Mouse (Mus musculus) kidney, postnatal 0 days (tissue): Measurements from ENCODE around the gene Ntrk2. TPM values are rescaled to one million over a fixed set of nuclear protein-coding genes. Genes with fewer than 3 reads are reported as not detected.

Experiments
- ATAC-seq: fragments of 200-750 bp; cut with Nextera tagmentation; replicated peaks from 2 replicates; pipeline ENCODE4 v1.8.0; 2017; ENCODE audit warnings: low read depth, moderate number of reproducible peaks, moderate TSS enrichment, moderate library complexity; ENCODE audit not compliant: low FRiP score
- DNase-seq: peaks from one replicate; pipeline ENCODE4 v3.0.0-alpha.2; 2016; ENCODE audit warnings: low spot score
- H3K27ac ChIP-seq: fragments of 300-500 bp; sonication (generic); 2 replicates; pipeline ENCODE4 v1.5.1; 2014; ENCODE audit warnings: mild to moderate bottlenecking
- H3K27me3 ChIP-seq: fragments of 300-500 bp; sonication (generic); 2 replicates; pipeline ENCODE4 v1.6.1; 2014; ENCODE audit warnings: low read length, mixed read lengths; ENCODE audit not compliant: insufficient read depth
- H3K36me3 ChIP-seq: fragments of 300-500 bp; sonication (generic); 2 replicates; pipeline ENCODE4 v1.6.1; 2014; ENCODE audit warnings: low read length, mixed read lengths; ENCODE audit not compliant: insufficient read depth
- H3K4me1 ChIP-seq: fragments of 300-500 bp; sonication (generic); replicated peaks from 2 replicates; pipeline ENCODE4 v1.6.1; 2014; ENCODE audit warnings: antibody characterized with exemption, low read length, mixed read lengths; ENCODE audit not compliant: insufficient read depth
- H3K4me2 ChIP-seq: fragments of 300-500 bp; sonication (generic); 2 replicates; pipeline ENCODE4 v1.6.1; 2014; ENCODE audit warnings: mild to moderate bottlenecking, low read length, moderate library complexity, mixed read lengths
- H3K4me3 ChIP-seq: fragments of 300-500 bp; sonication (generic); replicated peaks from 2 replicates; pipeline ENCODE4 v1.5.1; 2014; ENCODE audit warnings: low read depth, low read length
- H3K9ac ChIP-seq: fragments of 300-500 bp; sonication (generic); 2 replicates; pipeline ENCODE4 v1.6.1; 2014; ENCODE audit warnings: low read depth, low read length
- H3K9me3 ChIP-seq: fragments of 300-500 bp; sonication (generic); replicated peaks from 2 replicates; pipeline ENCODE4 v1.6.1; 2016; ENCODE audit warnings: low read length, inconsistent platforms, mixed read lengths
- CTCF ChIP-seq: IDR thresholded peaks from 2 replicates; pipeline ENCODE4 v1.5.1; 2016; ENCODE audit warnings: antibody characterized with exemption, low read depth, mild to moderate bottlenecking, moderate library complexity
- WGBS: fragments of 180-500 bp; shearing (Covaris S2); extraction: QIAGEN DNeasy Blood & Tissue Kit; methylation state at CpG from one replicate; pipeline ENCODE4 v1.1.7; 2014; 5-methylcytosine and 5-hydroxymethylcytosine counted together
- polyA plus RNA-seq: library from polyadenylated mRNA; unstranded; fragments of >200 nt; fragmentation: Nextera tagmentation; extraction: Ambion mirVana; gene quantifications from 2 replicates; pipeline ENCODE4 v1.2.1, GENCODE M21; 2015

Gene Ntrk2
- polyA plus RNA-seq, 1 experiment from 2014 or later = 6.0 TPM

DNA sequence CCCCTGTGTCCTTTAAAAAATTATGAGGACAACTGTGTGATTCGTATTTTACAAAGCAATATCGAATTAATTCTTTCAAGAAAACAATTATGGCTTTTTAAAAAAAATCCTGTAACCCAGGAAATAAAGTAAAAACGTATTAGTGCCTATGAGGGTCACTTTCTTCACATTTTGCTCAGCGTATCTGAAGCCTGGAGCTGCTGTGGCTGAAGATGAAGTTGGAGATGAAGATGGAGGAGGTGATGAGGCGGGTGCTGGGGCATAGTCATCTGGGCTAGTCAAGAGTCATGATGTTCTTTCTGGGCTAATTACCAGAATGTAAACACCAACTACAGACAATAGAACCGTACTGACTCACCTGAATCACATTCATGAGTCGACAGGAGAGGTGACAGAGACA lies 15.6 kb upstream of the Ntrk2 start:
- no peak for TF ChIP-seq CTCF
- DNase-seq = no peak

GRCm38 (mm10) chr13:58797386-58797785 lies 9.0 kb upstream of the Ntrk2 start:
- Histone ChIP-seq H3K27me3 (no peaks in the 10 kb centered on the region), H3K4me3 (no peak overlapping the region), H3K27ac (no peak overlapping the region), H3K9ac (no peak overlapping the region), H3K36me3 (no peaks in the 10 kb centered on the region), H3K4me1 (no peaks in the 10 kb centered on the region), H3K4me2 (no peak overlapping the region), H3K9me3 (no peaks in the 10 kb centered on the region)
- WGBS = 93% methylated on average over 7 of the region's 7 CpGs
- no peak for ATAC-seq
- TF ChIP-seq CTCF = no peak
- no peak for DNase-seq

More for the DNA sequence above, 15.6 kb upstream of the Ntrk2 start:
- WGBS = 87% methylated on average over 7 of the region's 7 CpGs
- Histone ChIP-seq H3K27ac (no peak overlapping the region), H3K4me3 (no peak overlapping the region), H3K9ac (no peak overlapping the region), H3K36me3 (no peaks in the 10 kb centered on the region), H3K4me1 (no peaks in the 10 kb centered on the region), H3K9me3 (no peaks in the 10 kb centered on the region), H3K4me2 (no peak overlapping the region), H3K27me3 (no peaks in the 10 kb centered on the region)
- no peak for ATAC-seq

DNA sequence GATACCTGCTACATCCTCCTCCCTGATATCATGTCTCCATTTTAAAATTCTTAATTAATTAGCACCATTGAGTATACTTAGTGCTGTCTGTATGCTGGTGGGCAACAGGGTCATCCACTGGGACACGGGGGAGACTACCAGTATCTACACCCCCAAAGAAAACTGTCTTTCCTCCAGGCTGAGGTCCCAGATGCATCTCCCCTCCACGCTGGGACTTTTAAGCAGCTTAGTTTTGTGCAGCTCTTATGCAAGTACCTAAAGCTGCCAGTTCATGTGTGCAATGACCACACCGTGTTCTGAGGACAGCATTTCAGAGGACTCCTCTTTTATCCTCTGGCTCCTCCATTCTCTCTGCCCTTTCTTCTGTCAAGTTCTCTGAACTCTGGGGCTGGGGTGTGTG lies 5.1 kb upstream of the Ntrk2 start:
- Histone ChIP-seq H3K36me3 (no peaks in the 10 kb centered on the region), H3K4me2 (no peak overlapping the region), H3K4me1 (no peaks in the 10 kb centered on the region), H3K4me3 (no peak overlapping the region), H3K27me3 (peaks cover 6% of the 10 kb centered on the region; the same call in 1 of the 2 replicates), H3K9ac (no peak overlapping the region), H3K9me3 (no peaks in the 10 kb centered on the region), H3K27ac (no peak overlapping the region)
- TF ChIP-seq CTCF = no peak
- WGBS = 78% methylated on average over 3 of the region's 3 CpGs
- no peak for DNase-seq
- ATAC-seq = no peak

- Histone ChIP-seq H3K4me3 (no peak overlapping the region), H3K9ac (no peak overlapping the region), H3K27ac (no peak overlapping the region), H3K36me3 (no peaks in the 10 kb centered on the region), H3K4me1 (peaks cover 5% of the 10 kb centered on the region; the same call in 1 of the 2 replicates), H3K9me3 (no peaks in the 10 kb centered on the region), H3K4me2 (no peak overlapping the region), H3K27me3 (peaks cover 26% of the 10 kb centered on the region)
- ATAC-seq (no peak), DNase-seq (no peak)
- TF ChIP-seq CTCF = peak; percentile 22; the same call in 1 of the 2 replicates
- WGBS = 5% methylated on average over 1 of the region's 1 CpGs
Measured at GRCm38 (mm10) chr13:58803882-58804281, 2.5 kb upstream of the Ntrk2 start.

DNA sequence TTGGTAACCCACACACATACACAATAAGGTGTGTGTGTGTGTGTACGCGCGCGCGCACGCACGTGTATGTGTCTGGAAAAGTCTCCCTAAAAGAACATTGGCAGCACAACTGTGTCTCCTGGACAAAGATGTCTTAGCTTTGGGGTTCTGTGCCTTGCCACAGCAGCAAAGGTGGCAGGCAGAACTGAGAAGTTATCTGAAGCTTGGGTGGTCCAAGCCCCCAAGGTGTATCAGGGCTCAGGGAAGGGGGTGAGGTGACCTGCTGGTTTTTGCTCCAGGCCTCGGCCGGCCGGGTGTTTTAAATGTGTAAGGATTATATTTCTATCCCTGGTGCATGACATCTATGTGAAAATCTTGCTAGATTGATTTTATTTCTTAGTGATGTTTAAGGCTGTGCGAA lies 536 bp upstream of the Ntrk2 start:
- H3K9me3 ChIP-seq = no peaks in the 10 kb centered on the region
- no peak overlapping the region for H3K9ac ChIP-seq
- H3K27me3 ChIP-seq = peaks cover 37% of the 10 kb centered on the region
- TF ChIP-seq CTCF = no peak
- H3K27ac ChIP-seq = no peak overlapping the region
- no peaks in the 10 kb centered on the region for H3K36me3 ChIP-seq
- DNase-seq (no peak), ATAC-seq (no peak)
- WGBS = 84% methylated on average over 11 of the region's 11 CpGs
- H3K4me2 ChIP-seq = no peak overlapping the region
- H3K4me3 ChIP-seq = no peak overlapping the region
- H3K4me1 ChIP-seq = peaks cover 5% of the 10 kb centered on the region; the same call in 1 of the 2 replicates

- H3K27ac ChIP-seq = no peak overlapping the region
- no peaks in the 10 kb centered on the region for H3K9me3 ChIP-seq
- ATAC-seq (no peak), DNase-seq (peak; percentile 21)
- H3K4me1 ChIP-seq = peaks cover 5% of the 10 kb centered on the region; the same call in 1 of the 2 replicates
- peak overlapping the region; percentile 42 for H3K4me3 ChIP-seq
- peaks cover 37% of the 10 kb centered on the region for H3K27me3 ChIP-seq
- H3K36me3 ChIP-seq = no peaks in the 10 kb centered on the region
- WGBS = 2% methylated on average over 34 of the region's 34 CpGs
- no peak for TF ChIP-seq CTCF
- H3K4me2 ChIP-seq = peak overlapping the region; percentile 92
- H3K9ac ChIP-seq = no peak overlapping the region
Measured at GRCm38 (mm10) chr13:58806896-58807628, 693 bp downstream of the Ntrk2 start.
